Mouse (Mus musculus) layer of hippocampus, adult 8-10 months (tissue): ENCODE measurements around the gene Fbxl2. TPM values are rescaled to one million over a fixed set of nuclear protein-coding genes. Genes with fewer than 3 reads are reported as not detected.

ENCODE experiments used
- DNase-seq, 2 experiments: peaks; one replicate each; pipeline ENCODE4 v3.0.0; 2022; ENCODE audit warnings: low spot score in 2 of 2
- total RNA-seq, 4 experiments: library from RNA; stranded (reverse); gene quantifications; 2 replicates each; pipeline ENCODE4 v1.2.4; 2022

Gene Fbxl2
- total RNA-seq, 4 experiments from 2014 or later, result 31.7 to 41.2 (median 36.7) TPM

DNA sequence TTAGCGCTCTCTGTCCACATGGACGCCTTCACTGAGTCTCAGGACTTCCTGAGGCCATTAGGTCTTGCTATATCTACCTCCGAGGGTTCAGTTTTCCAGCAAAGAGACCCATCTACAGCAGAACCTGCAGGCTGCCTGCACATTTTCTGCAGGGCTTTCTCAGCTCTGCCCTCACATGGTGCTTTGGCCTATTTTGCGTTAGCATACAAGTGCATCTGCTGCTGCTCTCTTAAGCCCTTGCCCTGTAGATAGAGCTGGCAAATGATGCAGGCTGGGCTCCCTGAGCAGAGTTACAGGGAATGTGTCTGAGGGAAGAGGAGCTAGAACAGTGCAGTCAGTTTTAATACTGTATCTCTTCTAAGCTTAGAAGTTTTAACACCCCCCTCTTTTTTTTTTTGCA, 71.0 kb downstream of the Fbxl2 start:
- DNase-seq, result no peak

DNA sequence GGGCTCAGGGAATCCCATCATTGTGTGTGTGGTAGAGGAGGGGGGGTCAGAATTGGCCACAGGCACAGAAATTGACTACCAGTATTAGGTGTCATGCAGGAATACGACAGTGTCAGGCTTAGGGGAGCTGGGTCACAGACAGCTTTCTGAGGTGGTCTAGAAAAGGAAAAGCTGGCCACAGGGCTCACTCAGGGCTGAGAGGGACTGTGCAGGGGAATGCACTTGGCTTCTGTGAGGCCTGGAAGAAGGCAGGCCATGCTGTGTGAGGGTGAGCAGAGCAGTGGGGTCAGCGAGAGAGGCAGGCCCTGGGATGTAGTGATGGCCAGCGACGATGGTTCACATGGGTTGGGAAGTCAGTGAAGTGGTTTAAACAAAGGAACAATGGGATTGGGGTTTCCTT, 72.1 kb downstream of the Fbxl2 start:
- DNase-seq, result no peak

DNA sequence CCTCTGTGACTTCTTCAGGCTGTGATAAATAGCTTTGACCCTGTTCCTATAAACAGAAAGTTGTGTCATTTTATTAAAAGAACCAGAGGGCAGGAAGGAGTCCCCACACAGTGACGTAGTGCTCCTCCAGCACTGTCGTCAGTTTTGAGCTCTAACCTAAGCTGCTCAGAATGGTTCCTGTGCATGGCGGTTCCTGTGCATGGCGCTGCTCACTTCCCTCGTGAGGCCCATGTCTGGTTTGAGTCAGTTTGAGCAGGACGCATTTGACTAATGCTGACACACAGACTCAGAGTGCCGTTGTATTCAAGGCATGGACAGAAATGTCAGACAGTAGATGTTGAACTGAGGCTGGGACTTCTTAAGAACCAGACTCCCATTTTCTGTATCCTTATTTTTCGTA, 74.4 kb downstream of the Fbxl2 start:
- DNase-seq, result no peak

DNA sequence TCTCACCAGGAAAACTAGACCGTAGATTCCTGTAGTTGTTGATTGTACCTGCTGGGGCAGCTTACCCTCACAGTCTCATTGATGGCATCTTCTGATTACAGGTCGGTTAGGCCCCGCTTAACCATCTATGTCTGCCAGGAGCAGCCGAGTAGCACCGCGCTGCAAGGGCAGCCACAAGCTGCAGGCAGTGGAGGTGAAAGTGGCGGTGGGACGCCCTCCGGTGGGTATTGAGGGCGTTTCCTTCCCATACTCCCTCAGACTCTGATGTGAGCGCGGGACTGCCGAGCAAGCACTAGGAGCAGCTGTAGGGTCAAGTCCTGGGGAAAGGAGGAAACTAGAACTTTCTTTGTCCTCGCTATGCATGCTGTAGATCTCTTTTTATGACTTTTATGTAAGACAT, 76.0 kb downstream of the Fbxl2 start:
- DNase-seq, result no peak

DNA sequence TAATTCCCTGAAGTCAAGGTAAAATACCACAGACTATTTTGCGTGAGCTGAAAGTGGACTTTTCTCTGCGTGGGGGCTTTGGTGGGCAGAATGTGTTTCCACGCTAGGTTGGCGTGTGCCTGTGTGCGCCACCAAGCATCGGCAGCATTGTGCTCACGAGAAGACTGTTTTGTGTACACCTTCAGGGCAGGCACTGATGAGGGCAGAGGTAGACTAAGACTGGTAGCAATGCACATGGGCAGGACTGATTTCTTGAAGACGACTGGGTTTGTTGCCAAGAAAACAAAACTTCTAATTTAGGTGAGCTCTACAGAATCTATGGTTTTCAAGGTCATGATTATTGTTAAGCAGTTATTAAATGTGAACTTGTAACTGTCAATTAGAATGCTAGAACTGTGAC, 76.6 kb downstream of the Fbxl2 start:
- no peak for DNase-seq

DNA sequence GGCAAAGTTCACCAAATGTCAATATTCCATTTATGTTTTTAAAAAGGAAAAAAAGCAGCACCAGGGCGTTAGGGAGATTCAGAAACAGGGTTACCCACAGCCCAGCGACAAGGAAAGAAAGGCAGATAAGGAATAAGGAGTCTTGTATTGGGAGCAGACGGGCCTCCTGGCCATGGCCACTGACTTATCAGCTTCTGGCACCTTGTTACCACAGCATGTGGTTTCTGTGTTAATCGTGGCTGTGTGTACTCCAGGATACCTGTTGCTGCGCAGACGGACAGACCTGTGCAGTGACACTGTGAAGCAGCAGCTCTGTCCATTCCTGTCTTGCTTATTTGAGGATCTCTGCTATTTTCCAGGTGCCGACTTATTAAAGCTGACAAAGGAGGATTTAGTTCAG, 77.0 kb downstream of the Fbxl2 start:
- no peak for DNase-seq

DNA sequence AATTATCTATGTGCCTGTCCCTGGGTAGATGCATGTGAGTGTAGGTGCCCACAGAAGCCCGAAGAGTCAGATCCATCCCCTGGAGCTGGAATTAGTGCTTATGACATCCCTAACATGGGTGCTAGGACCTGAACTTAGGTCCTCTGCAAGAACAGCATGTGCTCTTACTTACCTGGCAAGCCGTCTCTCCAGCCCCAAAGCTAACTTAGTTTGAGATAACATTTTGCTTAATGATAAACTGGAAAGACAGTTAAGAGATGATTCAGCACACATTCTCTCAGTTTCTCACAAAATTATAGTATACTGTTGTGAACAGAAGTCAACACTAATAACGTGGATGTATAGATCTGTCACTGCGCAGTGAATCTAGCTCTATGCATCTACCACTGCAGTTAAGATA, 79.2 kb downstream of the Fbxl2 start:
- DNase-seq, result no peak

DNA sequence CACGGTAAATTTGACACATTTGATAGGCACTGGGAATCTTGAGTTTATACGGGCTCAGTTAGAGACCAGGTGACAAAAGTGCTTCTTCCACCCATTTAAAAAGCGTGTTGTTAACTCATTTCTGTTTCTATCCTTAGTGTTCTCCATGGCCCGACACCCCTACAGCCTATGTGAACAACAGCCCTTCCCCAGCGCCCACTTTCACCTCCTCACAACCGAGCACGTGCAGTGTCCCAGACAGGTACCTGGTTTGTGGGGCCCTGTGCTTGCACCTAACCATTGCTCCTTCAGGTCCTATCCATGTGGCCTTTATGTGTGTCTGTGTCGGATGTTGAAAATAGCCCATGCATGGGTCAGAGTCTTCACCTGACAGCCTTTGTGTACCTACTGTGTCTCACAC, 81.6 kb downstream of the Fbxl2 start:
- DNase-seq, result no peak

DNA sequence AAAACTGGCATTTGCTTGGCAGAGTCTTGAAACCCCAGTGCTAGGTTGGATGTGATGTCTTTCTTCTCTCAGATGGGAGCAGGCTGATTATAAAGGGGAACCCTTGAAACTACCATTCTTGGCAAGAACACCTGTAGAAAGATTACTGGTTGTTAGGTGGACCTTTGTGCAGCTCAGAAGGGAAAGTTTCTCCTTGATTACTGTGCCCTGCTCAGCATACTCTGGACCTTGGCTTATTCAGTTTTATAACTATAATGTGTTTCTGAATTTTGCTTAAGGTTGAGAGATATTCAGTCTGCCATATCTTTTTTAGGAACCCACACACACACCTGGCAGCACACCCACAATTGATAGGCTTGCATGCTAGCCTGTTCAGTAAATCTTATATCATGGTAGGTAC, 82.3 kb downstream of the Fbxl2 start:
- no peak for DNase-seq

DNA sequence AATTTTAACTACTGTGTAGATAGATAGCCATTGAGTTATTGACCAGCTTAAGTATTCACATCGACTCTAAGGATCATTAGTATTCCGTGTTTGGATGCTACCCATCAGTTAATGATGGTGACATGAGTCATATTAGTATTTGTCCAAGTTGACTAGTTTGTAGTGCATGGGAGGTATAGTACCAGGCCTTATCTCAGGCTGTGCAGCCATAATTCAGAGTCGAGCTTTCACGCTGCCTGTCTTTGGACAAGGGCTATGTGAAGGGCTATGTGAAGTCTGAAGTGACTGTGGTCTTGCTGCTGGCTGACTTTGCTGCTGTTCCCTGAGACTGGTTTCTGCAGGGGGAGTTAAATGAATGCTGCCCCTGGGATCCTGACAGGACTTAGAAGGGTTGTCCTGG, 88.2 kb downstream of the Fbxl2 start:
- DNase-seq, result no peak

DNA sequence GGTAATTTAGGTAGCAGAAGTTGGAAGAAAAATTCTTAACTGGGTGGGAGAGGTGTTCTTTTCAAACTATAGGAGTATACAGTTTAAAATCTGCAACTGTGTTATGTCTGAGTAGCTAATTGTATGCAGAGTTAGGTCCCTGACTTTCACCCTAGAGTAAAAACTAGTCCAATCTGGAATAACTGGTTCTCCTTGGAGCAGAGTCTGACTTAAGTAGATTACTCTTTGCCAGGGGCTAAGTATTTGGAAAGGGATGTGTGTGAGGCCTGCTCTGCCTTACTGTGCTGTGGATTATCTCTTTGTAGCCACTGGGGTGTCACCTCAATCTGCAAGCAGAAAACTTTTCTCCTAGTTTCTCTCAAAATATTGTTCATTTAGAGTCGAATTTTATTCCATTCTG, 98.8 kb downstream of the Fbxl2 start:
- no peak for DNase-seq

DNA sequence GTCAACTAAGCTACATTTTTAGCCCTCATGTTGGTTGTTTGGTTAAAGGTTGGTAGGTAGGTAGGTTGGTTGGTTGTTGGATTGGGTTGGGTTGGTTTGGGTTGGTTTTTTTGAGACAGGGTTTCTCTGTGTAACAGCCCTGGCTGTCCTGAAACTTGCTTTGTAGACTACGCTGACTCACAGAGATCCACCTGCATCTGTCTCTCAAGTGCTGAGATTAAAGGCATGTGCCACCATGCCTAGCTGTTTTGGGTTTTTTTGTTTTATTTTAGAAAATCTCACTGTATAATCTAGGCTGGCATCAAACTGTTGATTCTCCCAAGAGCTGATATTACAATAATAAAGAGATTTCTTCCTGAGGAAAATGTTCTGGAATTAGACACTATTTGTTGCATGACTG, 102.6 kb downstream of the Fbxl2 start:
- no peak for DNase-seq

DNA sequence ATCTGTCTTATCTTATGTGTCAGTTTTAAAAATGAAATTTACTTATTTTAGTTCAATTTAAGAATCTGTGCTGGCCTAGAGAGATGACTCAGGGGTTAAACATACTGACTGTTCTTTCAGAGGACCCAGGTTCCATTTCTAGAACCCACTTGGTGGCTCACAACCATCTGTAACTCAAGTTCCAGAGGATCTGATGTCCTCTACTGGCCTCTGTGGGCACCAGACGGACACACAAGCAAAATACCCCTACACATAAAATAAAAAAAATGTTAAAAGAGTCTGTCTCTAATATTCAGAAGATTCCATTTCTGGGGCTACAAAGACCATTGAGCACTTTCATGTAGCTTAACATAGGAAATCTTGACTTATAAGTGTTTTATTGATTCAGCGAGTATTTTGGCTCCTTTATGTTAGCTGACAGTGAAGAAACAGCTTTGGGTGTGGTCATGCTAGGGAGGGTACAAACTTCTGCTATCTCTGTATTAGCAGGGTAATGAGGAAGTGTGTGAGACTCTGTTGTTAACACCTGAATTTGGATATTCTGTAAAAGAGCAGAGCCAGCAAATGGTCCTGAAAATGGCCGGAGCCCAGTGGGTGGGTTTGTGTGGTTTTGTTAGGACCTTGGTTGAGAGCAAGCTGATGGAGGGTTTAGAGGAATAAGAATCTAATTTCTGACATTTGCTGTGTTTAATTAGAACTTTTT, 104.7 kb downstream of the Fbxl2 start:
- no peak for DNase-seq

DNA sequence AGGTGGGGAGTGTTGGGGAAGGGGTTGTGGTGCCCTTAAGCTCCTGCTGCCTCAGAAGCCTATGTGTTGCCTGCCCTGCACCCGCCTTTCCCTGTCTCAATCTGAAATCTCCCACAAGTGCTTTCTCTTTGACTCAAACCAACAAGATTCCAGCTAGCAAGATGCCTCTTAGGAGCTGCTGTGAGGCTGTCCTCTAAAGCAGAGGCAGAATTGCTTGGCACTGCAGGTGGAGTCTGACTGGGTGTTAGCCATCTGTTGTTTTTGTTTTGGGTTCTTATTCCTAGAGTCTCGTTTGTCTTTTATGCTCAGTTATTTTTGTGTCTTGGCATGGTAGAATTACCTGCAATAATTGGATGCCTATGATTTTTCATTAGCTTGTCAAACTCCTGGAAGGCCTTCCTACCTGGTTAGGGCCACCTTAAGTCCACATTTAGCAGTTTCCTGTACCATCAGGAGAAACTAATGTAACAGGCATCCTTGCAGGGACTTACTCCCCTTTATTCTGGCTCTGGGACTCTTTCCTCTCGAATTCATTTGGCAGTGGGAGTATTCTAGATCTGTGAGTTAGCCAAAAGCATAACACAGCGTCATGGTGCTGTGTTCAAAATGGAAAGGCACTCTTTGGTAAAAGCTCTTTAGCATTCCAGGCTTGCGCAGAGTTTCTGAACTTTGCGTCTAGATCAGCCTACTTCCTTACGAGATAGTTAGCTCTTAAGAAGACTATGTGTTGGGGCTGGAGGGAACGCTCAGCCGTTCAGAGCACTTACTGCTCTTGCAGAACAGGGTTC, 106.7 kb downstream of the Fbxl2 start:
- peak in 1 of 2 experiments; percentile 31 for DNase-seq

DNA sequence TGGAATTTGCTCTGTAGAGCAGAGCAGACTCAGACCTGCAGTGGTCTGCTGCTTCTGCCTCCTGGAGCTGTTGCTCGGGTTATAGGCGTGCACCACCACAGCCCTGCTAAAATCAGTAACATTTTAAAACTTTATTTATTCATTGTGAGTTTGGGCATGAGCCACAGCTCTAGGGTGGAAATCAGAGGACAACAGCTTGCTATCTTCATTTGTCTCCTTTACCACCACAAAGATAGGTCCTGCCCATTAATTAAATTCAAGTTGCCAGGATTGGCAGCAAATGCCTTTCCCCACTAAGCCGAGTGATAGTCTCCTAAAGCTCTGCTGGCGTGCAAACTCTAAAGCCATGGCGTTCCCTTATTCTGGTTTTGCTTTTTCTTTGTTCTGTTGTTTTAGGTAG, 110.4 kb downstream of the Fbxl2 start:
- no peak for DNase-seq

DNA sequence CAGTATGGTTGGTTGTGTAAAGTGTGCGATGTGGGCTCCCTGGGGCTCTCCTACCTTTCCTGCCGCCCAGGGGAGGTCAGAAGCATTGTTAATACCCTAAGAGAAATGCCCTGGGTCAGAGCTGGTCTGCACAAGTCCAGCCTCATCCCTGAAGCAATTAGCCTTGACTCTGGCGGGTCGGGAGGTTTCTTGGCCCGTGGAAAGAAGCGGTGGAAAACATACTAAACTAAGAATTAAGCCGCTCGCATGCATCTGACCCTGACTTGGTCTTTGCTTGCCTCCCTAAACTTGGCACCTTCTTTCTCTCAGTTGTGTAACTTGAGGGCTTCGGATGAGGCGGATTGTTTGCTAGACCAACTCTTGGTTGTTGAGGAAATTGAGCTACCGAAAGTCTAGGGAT, 113.5 kb downstream of the Fbxl2 start:
- no peak for DNase-seq

DNA sequence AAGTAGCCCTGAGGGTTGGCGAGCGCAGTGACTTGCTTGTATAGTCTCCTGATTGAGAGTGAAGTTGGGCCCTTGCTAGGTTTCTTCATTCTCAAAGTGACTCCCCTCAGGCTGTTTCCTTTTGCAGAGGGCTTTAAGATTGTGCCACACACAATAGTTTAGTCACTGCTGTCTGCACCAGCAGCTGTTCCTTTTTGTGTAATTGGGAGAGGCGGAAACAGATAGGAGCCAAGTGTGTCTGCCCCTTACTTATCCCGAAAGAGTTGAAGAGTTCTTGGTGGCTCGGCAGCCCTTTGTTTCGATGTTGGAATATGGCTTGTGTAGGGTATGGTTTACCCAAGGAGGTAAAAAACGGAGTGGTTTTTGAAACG, 113.9 kb downstream of the Fbxl2 start:
- DNase-seq, result no peak

DNA sequence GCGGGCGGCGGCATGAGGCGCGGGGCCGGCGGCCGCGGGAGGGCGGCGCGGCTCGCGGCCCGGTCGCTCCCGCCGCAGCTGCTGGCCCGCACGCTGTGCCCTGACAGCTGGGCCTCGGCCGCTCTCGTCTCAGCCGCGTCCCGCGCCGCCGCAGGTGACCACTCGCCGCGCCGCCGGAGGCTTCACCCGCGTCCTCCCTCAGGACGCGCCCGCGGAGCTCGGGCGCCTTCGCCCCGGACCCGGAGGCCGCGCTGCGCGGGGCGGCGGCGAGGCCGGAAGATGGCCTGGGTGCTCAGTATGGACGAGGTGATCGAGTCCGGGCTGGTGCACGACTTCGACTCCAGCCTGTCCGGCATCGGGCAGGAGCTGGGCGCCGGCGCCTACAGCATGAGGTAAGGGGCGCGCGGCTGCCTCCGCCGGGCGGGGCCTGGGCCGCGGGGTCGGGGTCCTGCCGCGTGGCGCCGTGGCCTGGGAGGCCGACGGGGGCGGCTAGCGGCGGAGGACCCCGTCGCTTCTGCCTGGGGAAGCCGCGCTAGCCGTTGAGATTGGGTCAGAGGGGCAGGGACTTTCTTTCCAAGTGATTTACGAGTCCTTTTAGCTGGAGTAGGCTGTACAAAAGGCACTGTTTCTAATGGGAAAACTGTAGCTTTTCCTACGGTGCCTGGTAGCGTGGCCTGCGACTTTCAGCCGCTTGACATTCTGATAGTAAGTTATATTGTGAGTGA, 114.5 kb downstream of the Fbxl2 start:
- DNase-seq, result peak in 1 of 2 experiments; percentile 12

DNA sequence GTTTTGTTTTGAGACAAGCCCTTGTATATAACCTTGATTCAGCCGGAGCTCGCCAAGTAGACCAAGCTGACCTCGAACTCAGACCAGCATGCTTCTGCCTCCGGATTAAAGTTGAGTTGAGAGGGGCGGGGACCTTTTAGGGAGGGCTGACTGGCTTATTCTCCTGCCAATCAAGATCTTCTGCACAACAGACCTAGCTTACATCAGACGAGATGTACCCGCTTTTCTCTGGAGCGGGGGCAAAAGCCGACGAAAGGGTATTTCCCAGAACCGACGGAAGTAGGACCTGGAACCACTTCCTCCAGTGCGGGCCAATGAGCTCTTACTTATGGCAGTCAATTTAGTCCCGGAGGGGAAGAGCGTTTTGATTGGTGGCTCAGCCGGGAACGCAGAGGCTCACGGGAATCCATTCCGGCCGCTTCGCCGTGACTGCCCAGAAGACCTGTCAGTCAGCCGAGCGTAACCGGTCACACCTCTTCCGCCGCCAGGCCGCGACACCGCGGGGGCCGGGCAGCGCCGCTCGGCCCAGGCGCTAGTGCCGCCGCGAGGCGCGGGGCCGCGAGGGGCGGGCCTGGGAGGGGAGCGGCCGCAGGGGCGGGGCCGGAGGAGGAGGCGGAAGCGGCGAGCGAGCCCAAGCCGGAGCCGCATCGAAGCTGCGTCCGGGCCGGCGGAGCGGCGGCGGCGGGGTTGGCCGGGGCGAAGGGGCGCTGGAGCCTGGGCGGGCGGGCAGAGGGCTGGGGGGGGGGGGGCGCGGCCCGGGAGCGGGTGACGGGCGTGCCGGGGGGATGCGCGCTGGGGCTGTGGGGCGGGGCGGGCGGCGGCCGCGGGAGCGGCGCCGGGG, 115.2 kb downstream of the Fbxl2 start, which contains the start of gene Ubp1:
Ubp1 (plus strand) TSS at position 401 of the 841 bp plus-strand sequence.
- DNase-seq, result peak; percentile 98

DNA sequence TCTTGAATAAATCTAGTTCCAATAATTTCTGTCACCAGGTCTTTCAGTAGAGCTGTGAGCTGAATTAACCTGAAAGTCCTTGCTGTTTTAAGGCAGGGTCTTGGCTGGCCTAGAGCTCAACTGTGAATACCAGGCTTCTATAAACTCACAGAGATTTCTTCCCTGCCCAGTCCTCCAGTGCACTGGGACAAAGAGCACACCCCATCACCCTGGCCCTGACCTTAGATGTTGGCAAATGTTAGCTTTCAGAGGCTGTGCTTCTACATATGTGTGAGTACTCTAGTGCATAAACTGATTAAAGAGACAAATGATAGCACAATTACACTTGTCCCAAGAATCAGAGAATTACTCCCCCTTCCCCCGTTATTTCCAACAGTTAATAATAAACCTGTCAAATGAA, 116.3 kb downstream of the Fbxl2 start:
- no peak for DNase-seq

DNA sequence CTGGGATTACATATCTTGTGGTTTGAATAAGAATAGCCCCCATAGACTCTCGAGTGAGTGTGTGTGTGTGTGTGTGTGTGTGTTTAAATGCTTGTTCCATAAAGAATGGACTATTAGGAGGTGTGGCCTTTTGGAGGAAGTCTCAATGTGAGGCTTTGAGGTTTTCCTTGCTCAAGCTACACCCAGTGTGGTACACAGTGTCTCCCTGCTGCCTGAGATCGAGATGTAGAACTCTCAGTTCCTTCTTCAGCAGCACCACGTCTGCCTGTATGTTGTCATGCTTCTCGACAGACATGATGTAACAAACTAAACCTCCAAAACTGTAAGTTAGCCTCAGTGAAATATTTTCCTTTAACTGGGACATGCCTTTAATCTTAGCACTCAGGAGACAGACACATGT, 117.4 kb downstream of the Fbxl2 start:
- no peak for DNase-seq

DNA sequence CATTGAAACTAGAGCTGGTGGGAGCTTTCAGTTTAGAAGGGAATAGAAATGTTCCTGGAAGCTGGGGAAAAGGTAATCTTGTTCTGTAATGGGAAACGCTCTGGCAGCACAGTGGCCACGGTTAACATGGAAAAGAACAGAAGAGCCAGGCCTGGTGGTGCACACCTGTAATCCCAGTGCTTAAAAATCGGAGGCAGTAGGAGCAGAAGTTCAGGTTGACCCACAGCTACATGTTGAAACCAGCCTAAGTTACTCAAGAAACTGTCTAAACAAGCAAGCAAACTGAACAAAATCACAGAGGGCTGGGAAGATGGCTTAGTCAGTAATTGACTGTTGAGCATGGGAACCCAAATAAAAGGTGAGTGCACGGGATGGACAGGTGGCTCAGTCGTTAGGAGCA, 121.1 kb downstream of the Fbxl2 start:
- DNase-seq, result no peak
